31 mouse cellular contexts compared by ENCODE assay signal in genomic region chr17:50260856-50261255, GRCm38 (mm10). TPM values are rescaled to one million over a fixed set of nuclear protein-coding genes. Genes with fewer than 3 reads are reported as not detected.
A peak's percentile ranks its signal among the peaks of the same experiment; 100 is the strongest.
DNase-seq lines count a peak whose midpoint lies in the region; ATAC-seq and TF ChIP-seq lines count a peak whose summit lies in the region.
"Had no signal": no experiment of that assay in that cellular context is flagged by ENCODE, and none has a peak within 500 bp of the region (broad histone marks: within the 10 kb centered on the region; RNA-seq: fewer than 3 reads in every experiment).

No protein-coding gene starts in this region.

- H3K4me1 ChIP-seq in cerebellum, adult 2 months (ENCODE audit: control insufficient read depth, insufficient read depth, low read length), result no peaks in the 10 kb centered on the region
- no peaks in the 10 kb centered on the region for H3K4me1 ChIP-seq in hindbrain, postnatal 0 days (ENCODE audit: insufficient read depth, low read length)
- H3K4me1 ChIP-seq in hindbrain, embryonic 11.5 days (replicated peaks; ENCODE audit: control insufficient read depth, insufficient read depth, low read length), result no peaks in the 10 kb centered on the region
- no peaks in the 10 kb centered on the region for H3K4me1 ChIP-seq in midbrain, postnatal 0 days (ENCODE audit: insufficient read depth, low read length)
- no peaks in the 10 kb centered on the region for H3K4me1 ChIP-seq in midbrain, embryonic 10.5 days
- H3K4me1 ChIP-seq: embryonic facial prominence, embryonic 12.5 days; embryonic facial prominence, embryonic 15.5 days; heart, embryonic 12.5 days; heart, embryonic 15.5 days; hindbrain, embryonic 12.5 days; hindbrain, embryonic 15.5 days; intestine, embryonic 15.5 days had no signal

- TF ChIP-seq POLR2A in cerebellum, adult 2 months (IDR thresholded peaks at IDR 0.05; ENCODE audit: borderline replicate concordance, insufficient read depth, low read length), result no peak

- H3K36me3 ChIP-seq in hindbrain, postnatal 0 days (ENCODE audit: insufficient read depth, low read length), result no peaks in the 10 kb centered on the region
- no peaks in the 10 kb centered on the region for H3K36me3 ChIP-seq in hindbrain, embryonic 11.5 days (ENCODE audit: control insufficient read depth, insufficient read depth, low read length)
- no peaks in the 10 kb centered on the region for H3K36me3 ChIP-seq in midbrain, postnatal 0 days (ENCODE audit: insufficient read depth, low read length)
- H3K36me3 ChIP-seq in midbrain, embryonic 10.5 days, result no peaks in the 10 kb centered on the region
- H3K36me3 ChIP-seq: embryonic facial prominence, embryonic 12.5 days; embryonic facial prominence, embryonic 15.5 days; G1E; heart, embryonic 12.5 days; heart, embryonic 15.5 days; hindbrain, embryonic 12.5 days; hindbrain, embryonic 15.5 days; intestine, embryonic 15.5 days had no signal

- H3K9me3 ChIP-seq in hindbrain, postnatal 0 days (ENCODE audit: low read length), result peaks cover 4% of the 10 kb centered on the region; the same call in 1 of the 2 replicates
- no peaks in the 10 kb centered on the region for H3K9me3 ChIP-seq in hindbrain, embryonic 11.5 days (ENCODE audit: control insufficient read depth, low read length)
- no peaks in the 10 kb centered on the region for H3K9me3 ChIP-seq in midbrain, postnatal 0 days (ENCODE audit: low read length)
- H3K9me3 ChIP-seq in midbrain, embryonic 10.5 days (replicated peaks), result no peaks in the 10 kb centered on the region; the same call in 1 of the 2 replicates
- H3K9me3 ChIP-seq: embryonic facial prominence, embryonic 15.5 days; heart, embryonic 15.5 days; hindbrain, embryonic 15.5 days; intestine, embryonic 15.5 days had no signal

- no peak overlapping the region for H3K4me3 ChIP-seq in cerebellum, adult 2 months (replicated peaks; ENCODE audit: insufficient read depth, low read depth, low read length)
- H3K4me3 ChIP-seq in hindbrain, postnatal 0 days (ENCODE audit: low read length), result no peak overlapping the region
- no peak overlapping the region for H3K4me3 ChIP-seq in hindbrain, embryonic 11.5 days (ENCODE audit: low read depth, low read length)
- no peak overlapping the region for H3K4me3 ChIP-seq in midbrain, postnatal 0 days (ENCODE audit: low read depth, low read length)
- H3K4me3 ChIP-seq in midbrain, embryonic 10.5 days, result no peak overlapping the region
- H3K4me3 ChIP-seq: embryonic facial prominence, embryonic 12.5 days; embryonic facial prominence, embryonic 15.5 days; gastrocnemius, adult 2 months; heart, embryonic 12.5 days; heart, embryonic 15.5 days; hindbrain, embryonic 12.5 days; hindbrain, embryonic 15.5 days; intestine, embryonic 15.5 days had no signal

- WGBS in cerebellum, adult 2 months, result 16% methylated on average over 6 of the region's 6 CpGs
- 72% methylated on average over 6 of the region's 6 CpGs for WGBS in hindbrain, postnatal 0 days
- 94% methylated on average over 6 of the region's 6 CpGs for WGBS in hindbrain, embryonic 11.5 days
- WGBS in midbrain, postnatal 0 days, result 85% methylated on average over 6 of the region's 6 CpGs
- WGBS in midbrain, embryonic 10.5 days, result 91% methylated on average over 6 of the region's 6 CpGs

- no peak overlapping the region for H3K9ac ChIP-seq in hindbrain, postnatal 0 days (replicated peaks; ENCODE audit: low read length)
- H3K9ac ChIP-seq in hindbrain, embryonic 11.5 days (ENCODE audit: low read depth, low read length), result no peak overlapping the region
- H3K9ac ChIP-seq in midbrain, postnatal 0 days (replicated peaks; ENCODE audit: low read length, poor library complexity, severe bottlenecking), result no peak overlapping the region
- H3K9ac ChIP-seq: embryonic facial prominence, embryonic 12.5 days; embryonic facial prominence, embryonic 15.5 days; forebrain, postnatal 0 days; heart, embryonic 12.5 days; heart, embryonic 15.5 days; hindbrain, embryonic 12.5 days; hindbrain, embryonic 15.5 days; intestine, embryonic 15.5 days had no signal

- peak; percentile 81 to 84 for DNase-seq in cerebellum, postnatal 14 days
- no peak for DNase-seq in cerebellum, adult 2 months
- DNase-seq in hindbrain, postnatal 0 days (ENCODE audit: low spot score), result peak; percentile 32
- no peak for DNase-seq in hindbrain, embryonic 11.5 days (ENCODE audit: low spot score)
- peak; percentile 24 for DNase-seq in midbrain, postnatal 0 days (ENCODE audit: low spot score)
- DNase-seq in midbrain, embryonic 10.5 days (ENCODE audit: low spot score), result no peak
- DNase-seq: adrenal gland, postnatal 10 days; adrenal gland, postnatal 36 days; B cell, adult 2 months; cerebellum, adult 11-12 months; cerebellum, adult 9-11 months; forebrain, postnatal 0 days; gastrocnemius, adult 2 months; gastrocnemius, postnatal 14 days; heart, adult 18-20 months; heart, postnatal 10 days; heart, postnatal 36 days; kidney, adult 11 months had no signal

- TF ChIP-seq CTCF in cerebellum, adult 2 months (IDR thresholded peaks at IDR 0.05; ENCODE audit: borderline replicate concordance, insufficient read depth, low read depth, low read length), result no peak
- no peak for TF ChIP-seq CTCF in hindbrain, postnatal 0 days (IDR thresholded peaks at IDR 0.05; ENCODE audit: low read depth)
- no peak for TF ChIP-seq CTCF in midbrain, postnatal 0 days (IDR thresholded peaks at IDR 0.05)

- H3K27me3 ChIP-seq in cerebellum, adult 2 months (ENCODE audit: control insufficient read depth, insufficient read depth, low read length), result no peaks in the 10 kb centered on the region
- H3K27me3 ChIP-seq in hindbrain, postnatal 0 days (ENCODE audit: insufficient read depth, low read length), result no peaks in the 10 kb centered on the region
- no peaks in the 10 kb centered on the region for H3K27me3 ChIP-seq in hindbrain, embryonic 11.5 days (ENCODE audit: control insufficient read depth, insufficient read depth, low read length)
- H3K27me3 ChIP-seq in midbrain, postnatal 0 days (ENCODE audit: insufficient read depth, low read length), result no peaks in the 10 kb centered on the region
- H3K27me3 ChIP-seq in midbrain, embryonic 10.5 days (ENCODE audit: low read depth, poor library complexity, severe bottlenecking), result no peaks in the 10 kb centered on the region
- H3K27me3 ChIP-seq: CH12.LX; embryonic facial prominence, embryonic 12.5 days; embryonic facial prominence, embryonic 15.5 days; heart, embryonic 12.5 days; heart, embryonic 15.5 days; hindbrain, embryonic 12.5 days; hindbrain, embryonic 15.5 days; intestine, embryonic 15.5 days had no signal

- no peak overlapping the region for H3K4me2 ChIP-seq in hindbrain, postnatal 0 days (ENCODE audit: low read depth, low read length)
- no peak overlapping the region for H3K4me2 ChIP-seq in hindbrain, embryonic 11.5 days (replicated peaks; ENCODE audit: low read depth, low read length)
- H3K4me2 ChIP-seq in midbrain, postnatal 0 days (ENCODE audit: low read depth, low read length, poor library complexity, severe bottlenecking), result no peak overlapping the region
- H3K4me2 ChIP-seq: embryonic facial prominence, embryonic 12.5 days; embryonic facial prominence, embryonic 15.5 days; heart, embryonic 12.5 days; heart, embryonic 15.5 days; hindbrain, embryonic 12.5 days; hindbrain, embryonic 15.5 days; intestine, embryonic 15.5 days had no signal

- H3K27ac ChIP-seq in cerebellum, adult 2 months (ENCODE audit: insufficient read depth, low read length), result no peak overlapping the region
- no peak overlapping the region for H3K27ac ChIP-seq in hindbrain, postnatal 0 days
- H3K27ac ChIP-seq in hindbrain, embryonic 11.5 days (ENCODE audit: low read depth, low read length), result no peak overlapping the region
- H3K27ac ChIP-seq in midbrain, postnatal 0 days (ENCODE audit: low read depth, low read length), result no peak overlapping the region
- H3K27ac ChIP-seq in midbrain, embryonic 10.5 days (replicated peaks), result no peak overlapping the region
- H3K27ac ChIP-seq: embryonic facial prominence, embryonic 12.5 days; embryonic facial prominence, embryonic 15.5 days; gastrocnemius, adult 2 months; heart, embryonic 15.5 days; hindbrain, embryonic 12.5 days; hindbrain, embryonic 15.5 days; intestine, embryonic 15.5 days had no signal

- no peak for ATAC-seq in hindbrain, postnatal 0 days
- no peak for ATAC-seq in hindbrain, embryonic 11.5 days (ENCODE audit: low FRiP score)
- no peak for ATAC-seq in midbrain, postnatal 0 days (ENCODE audit: low FRiP score)
- ATAC-seq: forebrain, embryonic 14.5 days; forebrain, postnatal 0 days; intestine, embryonic 15.5 days; Patski had no signal

RNA-seq across cellular contexts. Expression of gene Dazl, which starts 32.6 kb away (rescaled TPM):
- 0.24 and 0.25 TPM in 2 replicates for polyA plus RNA-seq in cerebellum, adult 2 months (2012; rRNA removed)
- total RNA-seq in hindbrain, postnatal 0 days (2014; rRNA removed), result 0.42 TPM in 1 of 2 replicates, not detected in the other
- 0.48 and 1.9 TPM in 2 replicates for polyA plus RNA-seq in hindbrain, postnatal 0 days (2015; fragmentation: Nextera tagmentation; extraction: Ambion mirVana)
- polyA plus RNA-seq in hindbrain, embryonic 11.5 days (2014; fragmentation: Nextera tagmentation; extraction: Ambion mirVana), result 0.09 TPM in 1 of 2 replicates, not detected in the other
- total RNA-seq in midbrain, postnatal 0 days (2014; rRNA removed), result 0.14 and 0.22 TPM in 2 replicates
- polyA plus RNA-seq in midbrain, postnatal 0 days (2015; fragmentation: Nextera tagmentation; extraction: Ambion mirVana), result 0.98 and 1.2 TPM in 2 replicates
- polyA plus RNA-seq in midbrain, embryonic 10.5 days (2016; fragmentation: Nextera tagmentation; extraction: Ambion mirVana), result 0.16 TPM in 1 of 2 replicates, not detected in the other
- total RNA-seq: common myeloid progenitor, adult 5-6 weeks had no signal
- polyA plus RNA-seq: forebrain, embryonic 11.5 days; G1E; Patski had no signal

Comparison
In these comparisons a context has a peak if more than half of its experiments do, and no peak if none do; other contexts are left out.
1. DNase-seq: peak in cerebellum, postnatal 14 days (2 of 2), hindbrain, postnatal 0 days (single experiment) and midbrain, postnatal 0 days (single experiment); none in cerebellum, adult 2 months (0 of 2), hindbrain, embryonic 11.5 days (single experiment) and midbrain, embryonic 10.5 days (single experiment).